Mouse (Mus musculus): ENCODE measurements around the gene Fam163a. TPM values are rescaled to one million over a fixed set of nuclear protein-coding genes. Genes with fewer than 3 reads are reported as not detected.

The Fam163a gene
- total and polyA plus RNA-seq, 3 experiments = not detected

- Histone ChIP-seq H3K9ac (ENCODE audit: insufficient read depth, low read depth) (no peak overlapping the region), H3K4me2 (ENCODE audit: insufficient read depth, low read depth, poor library complexity, severe bottlenecking) (no peak overlapping the region), H3K9me3 (replicated peaks; ENCODE audit: low read length) (no peaks in the 10 kb centered on the region), H3K27ac (ENCODE audit: insufficient read depth, low read depth) (no peak overlapping the region), H3K36me3 (replicated peaks in 1 of 2; ENCODE audit: control insufficient read depth in 1 of 2, insufficient read depth in 1 of 2, low read length in 1 of 2) (peaks cover 58 to 84% of the 10 kb centered on the region in 2 experiments), H3K4me1 (ENCODE audit: control insufficient read depth in 1 of 2, insufficient read depth in 2 of 2) (peaks cover 4 to 49% of the 10 kb centered on the region in 2 experiments; a peak in 3 of 4 replicates), H3K27me3 (replicated peaks) (no peaks in the 10 kb centered on the region), H3K4me3 (replicated peaks in 1 of 3; ENCODE audit: low read depth in 2 of 3, low read length in 2 of 3, poor library complexity in 1 of 3) (no peak overlapping the region), H3K79me2 (replicated peaks; ENCODE audit: control insufficient read depth, extremely low read depth, insufficient read depth, poor library complexity, severe bottlenecking) (peaks cover 87% of the 10 kb centered on the region)
- peak; percentile 18 for DNase-seq (ENCODE audit: extremely low read depth)
- dilution Hi-C loops (cut with MboI; ENCODE audit: extremely low pct_ligation_motif_present, extremely low pct_unique_long_range_greater_than_20kb, low sequenced_read_pairs) = no loop called here
- in situ Hi-C loops (cut with MboI; ENCODE audit: low pct_ligation_motif_present, low pct_unique_long_range_greater_than_20kb, low sequenced_read_pairs) = no loop called here
- TF ChIP-seq POLR2AphosphoS2 (IDR thresholded peaks at IDR 0.05; ENCODE audit: low read depth, low read length) (no peak), CHD2 (IDR thresholded peaks at IDR 0.05; ENCODE audit: low read length) (peak; percentile 34; the same call in 1 of the 2 replicates), BHLHE40 (IDR thresholded peaks at IDR 0.05; ENCODE audit: low read depth, low read length) (peak; percentile 67), NRF1 (IDR thresholded peaks at IDR 0.05; ENCODE audit: low read depth, low read length) (peak; percentile 23; the same call in 1 of the 2 replicates), CTCF (conservative IDR thresholded peaks at IDR 0.05 in 1 of 2, IDR thresholded peaks at IDR 0.05 in 1 of 2; ENCODE audit: low read depth in 2 of 2, low read length in 2 of 2) (no peak), MYC (IDR thresholded peaks at IDR 0.05; ENCODE audit: low read depth, low read length) (no peak)
Measured at GRCm38 (mm10) chr1:156046688-156047087, 158.1 kb downstream of the Fam163a start.

DNA sequence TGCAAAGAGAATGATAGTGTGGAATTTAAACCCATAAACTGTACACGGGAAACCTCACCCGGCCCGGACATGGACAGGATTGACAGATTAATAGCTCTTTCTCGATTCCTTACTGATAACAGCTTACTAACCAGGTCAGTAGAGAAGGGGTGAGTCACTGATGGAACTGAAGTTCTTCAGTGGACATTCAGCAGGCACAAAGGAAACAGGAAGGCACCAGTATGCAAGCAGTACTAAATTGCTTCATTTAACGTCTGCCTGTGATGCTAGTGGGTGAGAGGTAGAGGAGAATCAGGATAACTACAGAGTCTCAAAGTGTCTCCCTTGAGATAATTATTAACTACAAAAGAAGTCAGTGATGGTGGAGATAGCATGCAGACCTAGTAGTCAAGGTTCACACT is 160.6 kb downstream of the Fam163a start:
- Histone ChIP-seq H3K9ac (ENCODE audit: insufficient read depth, low read depth) (no peak overlapping the region), H3K4me3 (replicated peaks in 1 of 3; ENCODE audit: low read depth in 2 of 3, low read length in 2 of 3, poor library complexity in 1 of 3) (no peak overlapping the region), H3K27me3 (replicated peaks) (no peaks in the 10 kb centered on the region), H3K4me1 (ENCODE audit: control insufficient read depth in 1 of 2, insufficient read depth in 2 of 2) (peaks cover 4 to 53% of the 10 kb centered on the region in 2 experiments; a peak in 3 of 4 replicates), H3K27ac (ENCODE audit: insufficient read depth, low read depth) (no peak overlapping the region), H3K36me3 (replicated peaks in 1 of 2; ENCODE audit: control insufficient read depth in 1 of 2, insufficient read depth in 1 of 2, low read length in 1 of 2) (peaks cover 39 to 60% of the 10 kb centered on the region in 2 experiments), H3K9me3 (replicated peaks; ENCODE audit: low read length) (no peaks in the 10 kb centered on the region), H3K4me2 (ENCODE audit: insufficient read depth, low read depth, poor library complexity, severe bottlenecking) (no peak overlapping the region), H3K79me2 (replicated peaks; ENCODE audit: control insufficient read depth, extremely low read depth, insufficient read depth, poor library complexity, severe bottlenecking) (peaks cover 81% of the 10 kb centered on the region)
- dilution Hi-C loops (cut with MboI; ENCODE audit: extremely low pct_ligation_motif_present, extremely low pct_unique_long_range_greater_than_20kb, low sequenced_read_pairs) (no loop called here), in situ Hi-C loops (cut with MboI; ENCODE audit: low pct_ligation_motif_present, low pct_unique_long_range_greater_than_20kb, low sequenced_read_pairs) (no loop called here)
- TF ChIP-seq ZKSCAN1 (IDR thresholded peaks at IDR 0.05; ENCODE audit: borderline replicate concordance, low read depth, low read length) (no peak), USF2 (conservative IDR thresholded peaks at IDR 0.05; ENCODE audit: low read depth, low read length) (no peak), USF1 (IDR thresholded peaks at IDR 0.05; ENCODE audit: low read depth, low read length) (no peak), ZNF384 (IDR thresholded peaks at IDR 0.05; ENCODE audit: low read depth, low read length) (no peak), E2F4 (IDR thresholded peaks at IDR 0.05; ENCODE audit: insufficient replicate concordance, low read depth, low read length) (no peak), SIN3A (IDR thresholded peaks at IDR 0.05; ENCODE audit: low read length) (no peak), GABPA (IDR thresholded peaks at IDR 0.05; ENCODE audit: insufficient replicate concordance, low read depth, low read length) (no peak), POLR2AphosphoS2 (IDR thresholded peaks at IDR 0.05; ENCODE audit: low read depth, low read length) (no peak), ZMIZ1 (IDR thresholded peaks at IDR 0.05; ENCODE audit: low read depth, low read length) (no peak), MAX (IDR thresholded peaks at IDR 0.05; ENCODE audit: low read length) (no peak), ETS1 (conservative IDR thresholded peaks at IDR 0.05; ENCODE audit: low read depth, low read length) (no peak), RAD21 (IDR thresholded peaks at IDR 0.05; ENCODE audit: low read depth, low read length) (no peak), CTCF (conservative IDR thresholded peaks at IDR 0.05 in 1 of 2, IDR thresholded peaks at IDR 0.05 in 1 of 2; ENCODE audit: low read depth in 2 of 2, low read length in 2 of 2) (no peak), SMC3 (IDR thresholded peaks at IDR 0.05; ENCODE audit: low read depth, low read length) (no peak), MEF2A (IDR thresholded peaks at IDR 0.05; ENCODE audit: borderline replicate concordance, low read depth, low read length) (no peak), JUN (IDR thresholded peaks at IDR 0.05; ENCODE audit: insufficient read depth, low read depth, low read length) (no peak), ZC3H11A (IDR thresholded peaks at IDR 0.05; ENCODE audit: low read depth, low read length) (no peak), MAFK (IDR thresholded peaks at IDR 0.05; ENCODE audit: insufficient replicate concordance, low read length) (no peak), HCFC1 (IDR thresholded peaks at IDR 0.05; ENCODE audit: low read depth, low read length) (no peak), TCF12 (IDR thresholded peaks at IDR 0.05; ENCODE audit: low read depth, low read length) (no peak)
- no peak for DNase-seq (ENCODE audit: extremely low read depth)

Measured in CH12.LX (cell line).